Mouse (Mus musculus): ENCODE measurements around the gene Gpatch1. TPM values are rescaled to one million over a fixed set of nuclear protein-coding genes. Genes with fewer than 3 reads are reported as not detected.
A peak's percentile ranks its signal among the peaks of the same experiment; 100 is the strongest.
"Not testable (repeated sequence)": the region's sequence is repeated elsewhere in the genome, so short reads cannot be mapped to it uniquely, and the experiment has no call there.

Gene Gpatch1
- total RNA-seq, 4 experiments from 2014 or later: 6.8 to 7.8 (median 7.5) TPM

GRCm38 (mm10) chr7:35331590-35331989 lies 13.3 kb upstream of the Gpatch1 start:
- DNase-seq (ENCODE audit: low spot score in 2 of 2): no peak

GRCm38 (mm10) chr7:35322732-35323420 lies 4.6 kb upstream of the Gpatch1 start:
- no peak for DNase-seq (ENCODE audit: low spot score in 2 of 2)

GRCm38 (mm10) chr7:35322161-35322560 lies 3.9 kb upstream of the Gpatch1 start:
- no peak for DNase-seq (ENCODE audit: low spot score in 2 of 2)

GRCm38 (mm10) chr7:35319755-35320154 lies 1.5 kb upstream of the Gpatch1 start:
- no peak for DNase-seq (ENCODE audit: low spot score in 2 of 2)

GRCm38 (mm10) chr7:35319221-35319620 lies 981 bp upstream of the Gpatch1 start:
- DNase-seq (ENCODE audit: low spot score in 2 of 2): not testable (repeated sequence)

- DNase-seq (ENCODE audit: low spot score in 2 of 2): no peak
Measured at GRCm38 (mm10) chr7:35314156-35314555, 4.1 kb downstream of the Gpatch1 start.

GRCm38 (mm10) chr7:35311214-35311613 lies 7.0 kb downstream of the Gpatch1 start:
- DNase-seq (ENCODE audit: low spot score in 2 of 2): no peak

- DNase-seq (ENCODE audit: low spot score in 2 of 2): no peak
Measured at GRCm38 (mm10) chr7:35300792-35301191, 17.4 kb downstream of the Gpatch1 start.

- no peak for DNase-seq (ENCODE audit: low spot score in 2 of 2)
Measured at GRCm38 (mm10) chr7:35299656-35300055, 18.6 kb downstream of the Gpatch1 start.

- DNase-seq (ENCODE audit: low spot score in 2 of 2): no peak
Measured at GRCm38 (mm10) chr7:35297886-35298285, 20.4 kb downstream of the Gpatch1 start.

GRCm38 (mm10) chr7:35295631-35296030 lies 22.6 kb downstream of the Gpatch1 start:
- no peak for DNase-seq (ENCODE audit: low spot score in 2 of 2)

GRCm38 (mm10) chr7:35293464-35293863 lies 24.8 kb downstream of the Gpatch1 start:
- DNase-seq (ENCODE audit: low spot score in 2 of 2): no peak

- DNase-seq (ENCODE audit: low spot score in 2 of 2): no peak
Measured at GRCm38 (mm10) chr7:35278933-35279332, 39.3 kb downstream of the Gpatch1 start.

- DNase-seq (ENCODE audit: low spot score in 2 of 2): no peak
Measured at GRCm38 (mm10) chr7:35277433-35277832, 40.8 kb downstream of the Gpatch1 start.

- DNase-seq (ENCODE audit: low spot score in 2 of 2): no peak
Measured at GRCm38 (mm10) chr7:35269443-35270024, 48.7 kb downstream of the Gpatch1 start.

GRCm38 (mm10) chr7:35267841-35268240 lies 50.4 kb downstream of the Gpatch1 start:
- no peak for DNase-seq (ENCODE audit: low spot score in 2 of 2)

- DNase-seq (ENCODE audit: low spot score in 2 of 2): no peak
Measured at GRCm38 (mm10) chr7:35266666-35267065, 51.6 kb downstream of the Gpatch1 start.

GRCm38 (mm10) chr7:35264746-35265145 lies 53.5 kb downstream of the Gpatch1 start:
- DNase-seq (ENCODE audit: low spot score in 2 of 2): peak in 1 of 2 experiments; percentile 19

GRCm38 (mm10) chr7:35263595-35264489 lies 54.4 kb downstream of the Gpatch1 start:
- no peak for DNase-seq (ENCODE audit: low spot score in 2 of 2)

- no peak for DNase-seq (ENCODE audit: low spot score in 2 of 2)
Measured at GRCm38 (mm10) chr7:35259384-35259783, 58.9 kb downstream of the Gpatch1 start.

- no peak for DNase-seq (ENCODE audit: low spot score in 2 of 2)
Measured at GRCm38 (mm10) chr7:35258294-35258693, 59.9 kb downstream of the Gpatch1 start.

GRCm38 (mm10) chr7:35252041-35252558 lies 66.1 kb downstream of the Gpatch1 start:
- no peak for DNase-seq (ENCODE audit: low spot score in 2 of 2)

Data from gastrocnemius, adult 8-10 months (tissue).